Mouse (Mus musculus): ENCODE results near the gene Cox18.
"Not testable (repeated sequence)": the region's sequence is repeated elsewhere in the genome, so short reads cannot be mapped to it uniquely, and the experiment has no call there.

Gene Cox18

GRCm38 (mm10) chr5:90223534-90224381, at the start of gene Cox18:
TSS of gene Cox18 (minus strand) at chr5:90224001.
- peak; percentile 99 for DNase-seq (ENCODE audit: low read depth, low spot score)

- DNase-seq (ENCODE audit: low read depth, low spot score): not testable (repeated sequence)
Measured at GRCm38 (mm10) chr5:90262230-90262629, 38.4 kb upstream of the Cox18 start.

- no peak for DNase-seq (ENCODE audit: low read depth, low spot score)
Measured at GRCm38 (mm10) chr5:90257023-90257422, 33.2 kb upstream of the Cox18 start.

GRCm38 (mm10) chr5:90247503-90247902, 23.7 kb upstream of the Cox18 start:
- no peak for DNase-seq (ENCODE audit: low read depth, low spot score)

- no peak for DNase-seq (ENCODE audit: low read depth, low spot score)
Measured at GRCm38 (mm10) chr5:90246987-90247386, 23.2 kb upstream of the Cox18 start.

- no peak for DNase-seq (ENCODE audit: low read depth, low spot score)
Measured at GRCm38 (mm10) chr5:90246567-90246966, 22.8 kb upstream of the Cox18 start.

- no peak for DNase-seq (ENCODE audit: low read depth, low spot score)
Measured at GRCm38 (mm10) chr5:90245416-90245815, 21.6 kb upstream of the Cox18 start.

GRCm38 (mm10) chr5:90235217-90235616, 11.4 kb upstream of the Cox18 start:
- no peak for DNase-seq (ENCODE audit: low read depth, low spot score)

GRCm38 (mm10) chr5:90233305-90233704, 9.5 kb upstream of the Cox18 start:
- peak; percentile 12 for DNase-seq (ENCODE audit: low read depth, low spot score)

GRCm38 (mm10) chr5:90229760-90230159, 6.0 kb upstream of the Cox18 start:
- no peak for DNase-seq (ENCODE audit: low read depth, low spot score)

- DNase-seq (ENCODE audit: low read depth, low spot score): no peak
Measured at GRCm38 (mm10) chr5:90226696-90227095, 2.9 kb upstream of the Cox18 start.

GRCm38 (mm10) chr5:90224730-90225129, 929 bp upstream of the Cox18 start:
- no peak for DNase-seq (ENCODE audit: low read depth, low spot score)

GRCm38 (mm10) chr5:90222937-90223336, 864 bp downstream of the Cox18 start:
- peak; percentile 13 for DNase-seq (ENCODE audit: low read depth, low spot score)

- DNase-seq (ENCODE audit: low read depth, low spot score): no peak
Measured at GRCm38 (mm10) chr5:90217791-90218190, 6.0 kb downstream of the Cox18 start.

- DNase-seq (ENCODE audit: low read depth, low spot score): no peak
Measured at GRCm38 (mm10) chr5:90217226-90217625, 6.6 kb downstream of the Cox18 start.

- DNase-seq (ENCODE audit: low read depth, low spot score): no peak
Measured at GRCm38 (mm10) chr5:90213356-90213755, 10.4 kb downstream of the Cox18 start.

GRCm38 (mm10) chr5:90203168-90203567, 20.6 kb downstream of the Cox18 start:
- peak; percentile 17 for DNase-seq (ENCODE audit: low read depth, low spot score)

- DNase-seq (ENCODE audit: low read depth, low spot score): no peak
Measured at GRCm38 (mm10) chr5:90202447-90203117, 21.2 kb downstream of the Cox18 start.

- DNase-seq (ENCODE audit: low read depth, low spot score): no peak
Measured at GRCm38 (mm10) chr5:90199922-90200632, 23.7 kb downstream of the Cox18 start.

- DNase-seq (ENCODE audit: low read depth, low spot score): peak; percentile 50
Measured at GRCm38 (mm10) chr5:90194831-90195230, 29.0 kb downstream of the Cox18 start.

- no peak for DNase-seq (ENCODE audit: low read depth, low spot score)
Measured at GRCm38 (mm10) chr5:90182782-90183181, 41.0 kb downstream of the Cox18 start.

GRCm38 (mm10) chr5:90179094-90179493, 44.7 kb downstream of the Cox18 start:
- no peak for DNase-seq (ENCODE audit: low read depth, low spot score)

All from telencephalon, adult 2 months (tissue).